Mouse (Mus musculus): ENCODE measurements around the gene Fam217a. TPM values are rescaled to one million over a fixed set of nuclear protein-coding genes. Genes with fewer than 3 reads are reported as not detected.
"Not testable (repeated sequence)": the region's sequence is repeated elsewhere in the genome, so short reads cannot be mapped to it uniquely, and the experiment has no call there.

Gene Fam217a
- not detected in 2 replicates for total RNA-seq (2017)

- no peak for ATAC-seq (replicated peaks in 1 of 2; ENCODE audit: insufficient read depth in 1 of 2, low FRiP score in 2 of 2, low TSS enrichment in 1 of 2, low read depth in 1 of 2, poor library complexity in 2 of 2, severe bottlenecking in 2 of 2)
These were observed at the start of gene Fam217a, which contains the start of gene 4933417A18Rik for GRCm38 (mm10) chr13:34924210-34924609. Gene Fam217a (minus strand): TSS chr13:34924310. Gene 4933417A18Rik (plus strand): TSS chr13:34924409.

DNA sequence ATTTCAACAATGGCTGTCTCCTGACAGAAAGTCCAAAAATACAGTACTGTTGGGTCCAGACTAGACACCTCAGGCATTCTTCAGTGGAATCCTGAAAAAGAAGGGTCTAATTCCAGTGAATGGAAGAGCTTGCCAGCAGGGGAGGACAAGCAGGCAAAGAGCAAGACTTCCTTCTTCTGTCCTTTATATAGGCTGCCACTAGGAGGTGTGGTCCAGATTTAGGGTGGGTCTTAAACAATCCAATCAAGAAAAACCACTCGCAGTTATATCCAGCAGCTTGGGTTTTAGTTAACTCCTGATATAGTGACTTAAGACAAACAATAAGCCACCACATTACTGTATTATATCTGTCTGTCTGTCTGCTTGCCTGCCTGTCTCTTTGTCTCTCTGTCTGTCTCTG lies 49.7 kb upstream of the Fam217a start:
- no peak for ATAC-seq (replicated peaks in 1 of 2; ENCODE audit: insufficient read depth in 1 of 2, low FRiP score in 2 of 2, low TSS enrichment in 1 of 2, low read depth in 1 of 2, poor library complexity in 2 of 2, severe bottlenecking in 2 of 2)

DNA sequence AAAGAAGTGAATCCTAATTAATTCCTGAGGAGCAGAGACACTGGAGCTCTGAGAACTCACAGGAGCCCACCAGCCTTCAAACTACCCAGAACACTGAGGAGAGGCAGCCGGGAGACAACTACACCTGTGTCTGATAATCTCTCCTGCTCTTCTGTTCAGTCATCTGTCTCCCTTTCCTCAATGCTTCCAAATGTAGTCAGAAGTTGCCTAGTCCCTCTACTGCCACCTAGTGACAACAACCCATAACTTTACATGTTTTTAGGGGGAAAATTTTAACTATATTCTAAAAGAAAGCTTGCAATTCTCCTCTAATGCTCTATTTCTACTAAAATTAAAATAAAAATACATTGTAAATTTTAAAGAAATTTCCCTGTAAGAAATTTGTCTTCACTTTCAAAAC lies 49.0 kb upstream of the Fam217a start:
- ATAC-seq (replicated peaks in 1 of 2; ENCODE audit: insufficient read depth in 1 of 2, low FRiP score in 2 of 2, low TSS enrichment in 1 of 2, low read depth in 1 of 2, poor library complexity in 2 of 2, severe bottlenecking in 2 of 2): peak; percentile 51 to 65; a peak in 2 of 4 replicates

DNA sequence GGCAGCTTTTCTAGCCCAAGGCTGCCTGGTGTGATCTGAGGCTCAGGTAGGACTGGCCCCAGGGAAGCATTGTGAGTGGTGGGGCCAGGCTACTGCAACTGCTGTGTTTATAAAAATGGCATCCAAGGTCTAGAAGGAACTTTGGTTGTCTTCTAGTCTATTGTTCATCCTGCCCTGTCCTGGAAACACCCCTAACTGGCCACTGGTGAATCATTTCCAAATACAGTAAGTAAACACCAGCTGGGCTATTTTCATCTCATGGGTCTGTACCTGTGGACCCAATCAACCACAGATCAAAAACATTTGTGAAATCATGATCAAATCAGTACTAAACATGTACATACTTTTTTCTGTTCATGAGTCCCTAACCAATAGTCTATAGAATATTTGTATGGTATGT lies 48.3 kb upstream of the Fam217a start:
- not testable (repeated sequence) for ATAC-seq (replicated peaks in 1 of 2; ENCODE audit: insufficient read depth in 1 of 2, low FRiP score in 2 of 2, low TSS enrichment in 1 of 2, low read depth in 1 of 2, poor library complexity in 2 of 2, severe bottlenecking in 2 of 2)

DNA sequence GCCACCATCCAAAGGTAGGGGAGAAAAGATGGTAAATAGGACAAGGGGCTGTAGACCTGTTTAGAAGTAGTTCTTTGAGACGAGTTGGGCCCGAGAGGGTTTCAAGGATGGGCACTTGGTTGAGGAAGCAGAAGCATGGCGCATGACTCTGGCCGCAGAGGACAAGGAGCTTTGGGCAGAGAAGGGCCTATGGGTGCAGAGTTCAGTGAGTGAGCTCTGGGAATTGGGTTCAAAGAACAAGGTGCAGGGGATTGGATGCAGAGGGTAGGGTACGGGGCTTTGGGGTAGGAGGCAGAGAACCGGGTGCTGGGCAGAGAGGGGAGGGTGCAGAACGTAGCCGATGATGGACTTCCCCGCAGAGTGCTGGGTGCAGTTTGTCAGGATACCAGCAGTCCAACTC lies 41.5 kb upstream of the Fam217a start:
- ATAC-seq (replicated peaks in 1 of 2; ENCODE audit: insufficient read depth in 1 of 2, low FRiP score in 2 of 2, low TSS enrichment in 1 of 2, low read depth in 1 of 2, poor library complexity in 2 of 2, severe bottlenecking in 2 of 2): not testable (repeated sequence)

GRCm38 (mm10) chr13:34964866-34965265 lies 40.8 kb upstream of the Fam217a start:
- no peak for ATAC-seq (replicated peaks in 1 of 2; ENCODE audit: insufficient read depth in 1 of 2, low FRiP score in 2 of 2, low TSS enrichment in 1 of 2, low read depth in 1 of 2, poor library complexity in 2 of 2, severe bottlenecking in 2 of 2)

DNA sequence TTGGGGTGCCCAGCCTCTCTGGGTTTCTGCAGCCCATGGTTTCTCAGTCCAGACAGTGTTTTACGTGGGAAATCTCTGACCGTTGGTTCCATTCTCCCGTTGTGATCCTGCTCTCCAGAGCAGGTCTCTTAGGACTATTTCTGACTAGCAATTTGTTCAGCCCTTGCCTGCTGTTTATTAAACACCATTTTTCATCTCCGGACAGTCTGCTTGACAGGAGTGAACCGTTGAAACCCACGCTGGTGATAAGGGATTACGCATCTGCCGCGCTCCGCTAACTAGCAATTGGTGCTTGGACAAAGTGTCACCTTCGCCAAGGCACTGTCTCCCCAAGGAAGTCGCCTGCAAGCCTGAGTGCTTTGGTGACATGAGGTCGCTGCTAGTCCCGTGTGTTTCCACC lies 40.3 kb upstream of the Fam217a start:
- no peak for ATAC-seq (replicated peaks in 1 of 2; ENCODE audit: insufficient read depth in 1 of 2, low FRiP score in 2 of 2, low TSS enrichment in 1 of 2, low read depth in 1 of 2, poor library complexity in 2 of 2, severe bottlenecking in 2 of 2)

GRCm38 (mm10) chr13:34963511-34964397 lies 39.6 kb upstream of the Fam217a start, which contains the start of gene Eci3:
Gene Eci3 (minus strand): TSS chr13:34963810.
- ATAC-seq (replicated peaks in 1 of 2; ENCODE audit: insufficient read depth in 1 of 2, low FRiP score in 2 of 2, low TSS enrichment in 1 of 2, low read depth in 1 of 2, poor library complexity in 2 of 2, severe bottlenecking in 2 of 2): peak; percentile 51 to 64

GRCm38 (mm10) chr13:34960996-34961770 lies 37.1 kb upstream of the Fam217a start:
- ATAC-seq (replicated peaks in 1 of 2; ENCODE audit: insufficient read depth in 1 of 2, low FRiP score in 2 of 2, low TSS enrichment in 1 of 2, low read depth in 1 of 2, poor library complexity in 2 of 2, severe bottlenecking in 2 of 2): no peak

- not testable (repeated sequence) for ATAC-seq (replicated peaks in 1 of 2; ENCODE audit: insufficient read depth in 1 of 2, low FRiP score in 2 of 2, low TSS enrichment in 1 of 2, low read depth in 1 of 2, poor library complexity in 2 of 2, severe bottlenecking in 2 of 2)
These were observed 34.0 kb upstream of the Fam217a start for GRCm38 (mm10) chr13:34958158-34958557.

GRCm38 (mm10) chr13:34956901-34957300 lies 32.8 kb upstream of the Fam217a start:
- no peak for ATAC-seq (replicated peaks in 1 of 2; ENCODE audit: insufficient read depth in 1 of 2, low FRiP score in 2 of 2, low TSS enrichment in 1 of 2, low read depth in 1 of 2, poor library complexity in 2 of 2, severe bottlenecking in 2 of 2)

DNA sequence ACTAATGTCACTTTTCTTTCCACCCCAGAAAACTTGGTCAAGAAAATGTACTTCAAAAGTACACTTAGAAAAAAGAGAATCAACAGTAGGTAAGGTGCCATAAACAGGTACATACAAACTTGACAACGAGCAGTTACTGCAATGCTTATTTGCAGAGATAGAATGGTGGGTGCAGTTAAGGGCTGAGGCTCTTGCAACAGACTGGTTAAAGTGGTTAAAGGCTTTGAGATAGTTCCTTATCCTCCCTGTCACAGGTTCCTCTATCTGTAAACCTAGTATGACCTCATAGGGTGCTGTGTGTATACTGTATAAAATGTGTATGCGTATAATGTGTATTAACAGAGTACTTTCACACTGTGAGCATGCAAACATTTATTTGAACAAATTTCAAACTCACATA lies 27.3 kb upstream of the Fam217a start:
- ATAC-seq (replicated peaks in 1 of 2; ENCODE audit: insufficient read depth in 1 of 2, low FRiP score in 2 of 2, low TSS enrichment in 1 of 2, low read depth in 1 of 2, poor library complexity in 2 of 2, severe bottlenecking in 2 of 2): peak in 1 of 2 experiments; percentile 27; a peak in 1 of 4 replicates

DNA sequence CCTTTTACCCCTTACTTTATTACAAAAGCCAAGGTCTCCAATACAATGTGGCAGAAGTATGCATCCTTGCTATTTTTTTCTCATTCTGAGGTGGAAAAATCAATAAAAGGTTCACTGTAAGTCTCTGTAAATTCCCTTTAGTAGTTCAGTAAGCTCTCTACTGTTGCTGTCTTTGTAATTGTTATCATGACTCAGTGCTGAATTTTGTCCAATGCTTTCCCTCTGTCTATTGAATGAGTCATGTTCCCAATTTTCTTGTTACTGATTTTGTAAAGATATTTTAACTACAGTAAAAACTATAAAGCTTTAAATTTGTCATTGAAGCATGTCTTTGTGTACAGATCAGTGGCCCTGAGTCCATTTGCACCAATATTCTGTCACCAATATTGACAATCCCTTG lies 18.3 kb upstream of the Fam217a start:
- no peak for ATAC-seq (replicated peaks in 1 of 2; ENCODE audit: insufficient read depth in 1 of 2, low FRiP score in 2 of 2, low TSS enrichment in 1 of 2, low read depth in 1 of 2, poor library complexity in 2 of 2, severe bottlenecking in 2 of 2)

GRCm38 (mm10) chr13:34934931-34935644 lies 11.0 kb upstream of the Fam217a start:
- ATAC-seq (replicated peaks in 1 of 2; ENCODE audit: insufficient read depth in 1 of 2, low FRiP score in 2 of 2, low TSS enrichment in 1 of 2, low read depth in 1 of 2, poor library complexity in 2 of 2, severe bottlenecking in 2 of 2): no peak

GRCm38 (mm10) chr13:34916520-34917167 lies 7.5 kb downstream of the Fam217a start:
- ATAC-seq (replicated peaks in 1 of 2; ENCODE audit: insufficient read depth in 1 of 2, low FRiP score in 2 of 2, low TSS enrichment in 1 of 2, low read depth in 1 of 2, poor library complexity in 2 of 2, severe bottlenecking in 2 of 2): 0 out of 4 replicates have a peak, but pooled peaks of 1 of the 2 experiments have one; percentile 14

DNA sequence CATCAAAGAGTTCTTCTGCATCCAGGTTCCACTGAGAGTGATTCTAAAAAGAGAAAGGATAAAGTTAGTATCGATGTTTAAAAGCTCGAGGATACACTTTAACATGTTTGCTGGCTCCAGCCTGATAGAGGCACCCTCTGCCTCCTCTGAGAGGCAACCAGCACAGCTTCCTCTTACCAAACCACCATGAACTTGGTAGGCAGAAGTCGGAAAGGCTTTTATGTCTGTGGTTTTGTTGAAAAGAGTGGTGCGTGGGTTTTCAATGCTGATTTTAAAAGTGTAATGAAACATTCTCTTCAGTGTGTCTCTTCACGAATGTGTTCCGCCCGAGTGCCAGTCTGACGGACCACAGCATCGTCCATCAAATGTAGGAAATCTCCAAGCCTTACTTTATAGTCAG lies 9.5 kb downstream of the Fam217a start:
- ATAC-seq (replicated peaks in 1 of 2; ENCODE audit: insufficient read depth in 1 of 2, low FRiP score in 2 of 2, low TSS enrichment in 1 of 2, low read depth in 1 of 2, poor library complexity in 2 of 2, severe bottlenecking in 2 of 2): peak; percentile 74 to 76; a peak in 3 of 4 replicates

- ATAC-seq (replicated peaks in 1 of 2; ENCODE audit: insufficient read depth in 1 of 2, low FRiP score in 2 of 2, low TSS enrichment in 1 of 2, low read depth in 1 of 2, poor library complexity in 2 of 2, severe bottlenecking in 2 of 2): no peak
These were observed 31.2 kb downstream of the Fam217a start for GRCm38 (mm10) chr13:34892871-34893270.
